Mouse (Mus musculus) G1E (cell line): ENCODE data around the gene Irf4. TPM values are rescaled to one million over a fixed set of nuclear protein-coding genes. Genes with fewer than 3 reads are reported as not detected.

Experiments
- ATAC-seq: 2 replicates; pipeline ENCODE4 v1.8.0; 2016; ENCODE audit warnings: mild to moderate bottlenecking; ENCODE audit not compliant: insufficient number of reproducible peaks, poor library complexity, low FRiP score, severe bottlenecking; ENCODE audit errors: extremely low read depth
- DNase-seq: peaks from one replicate; pipeline ENCODE4 v3.0.0; 2012; ENCODE audit warnings: low spot score
- H3K27me3 ChIP-seq: 2 replicates; pipeline ENCODE4 v1.6.1; 2012; ENCODE audit warnings: mild to moderate bottlenecking, low read length, inconsistent platforms; ENCODE audit not compliant: insufficient read depth
- H3K36me3 ChIP-seq: replicated peaks from 2 replicates; pipeline ENCODE3; 2012; ENCODE audit warnings: mild to moderate bottlenecking, inconsistent platforms
- H3K4me1 ChIP-seq: 2 replicates; pipeline ENCODE4 v1.6.1; 2012; ENCODE audit warnings: low read depth, low read length, inconsistent platforms, mixed read lengths; ENCODE audit not compliant: insufficient read depth
- H3K4me3 ChIP-seq: 2 replicates; pipeline ENCODE4 v1.5.1; 2012; ENCODE audit warnings: low read depth, mild to moderate bottlenecking, inconsistent platforms, low read length, moderate library complexity, mixed read lengths
- H3K9me3 ChIP-seq: replicated peaks from 2 replicates; pipeline ENCODE4 v1.6.1; 2012; ENCODE audit warnings: inconsistent platforms
- CTCF ChIP-seq: IDR thresholded peaks from 2 replicates; pipeline ENCODE4 v1.5.1; 2012; ENCODE audit warnings: low read depth, low read length, inconsistent platforms, mixed read lengths
- GATA1 ChIP-seq: IDR thresholded peaks from 2 replicates; pipeline ENCODE4 v1.6.1; 2012; ENCODE audit warnings: borderline replicate concordance, low read length, inconsistent platforms, mixed read lengths
- GATA2 ChIP-seq: IDR thresholded peaks from 2 replicates; pipeline ENCODE4 v1.6.1; 2012; ENCODE audit warnings: low read depth, low read length, inconsistent platforms, borderline replicate concordance
- POLR2AphosphoS5 ChIP-seq: IDR thresholded peaks from 2 replicates; pipeline ENCODE4 v1.6.1; 2012; ENCODE audit warnings: low read depth, low read length, inconsistent platforms; ENCODE audit not compliant: insufficient replicate concordance
- TAL1 ChIP-seq: conservative IDR thresholded peaks from 2 replicates; pipeline ENCODE4 v1.6.1; 2012; ENCODE audit warnings: low read depth, low read length, inconsistent platforms, mixed read lengths
- polyA plus RNA-seq: library from polyadenylated mRNA; stranded (reverse); fragments of >175 nt; gene quantifications from 2 replicates; pipeline ENCODE4 v1.2.3, GENCODE M21; 2012
- total RNA-seq, 2 experiments: library from RNA; stranded (forward) in 1 of 2; stranded (reverse) in 1 of 2; fragments of 200-1000 nt in 1 of 2; fragments of >200 nt in 1 of 2; fragmentation: Nextera tagmentation in 1 of 2; gene quantifications; 2 replicates each; pipeline ENCODE4 v1.2.3; 2014 to 2017

Gene Irf4
- total and polyA plus RNA-seq, 3 experiments = 0.05 TPM; not detected in 2

GRCm38 (mm10) chr13:30787556-30787955, 38.5 kb downstream of the Irf4 start:
- Histone ChIP-seq H3K4me3 (no peak overlapping the region), H3K9me3 (no peaks in the 10 kb centered on the region), H3K27me3 (peaks cover 3% of the 10 kb centered on the region; the same call in 1 of the 2 replicates), H3K36me3 (no peaks in the 10 kb centered on the region), H3K4me1 (no peaks in the 10 kb centered on the region)
- TF ChIP-seq CTCF (no peak), GATA1 (no peak), POLR2AphosphoS5 (no peak), TAL1 (no peak), GATA2 (no peak)
- DNase-seq (no peak), ATAC-seq (no peak)

DNA sequence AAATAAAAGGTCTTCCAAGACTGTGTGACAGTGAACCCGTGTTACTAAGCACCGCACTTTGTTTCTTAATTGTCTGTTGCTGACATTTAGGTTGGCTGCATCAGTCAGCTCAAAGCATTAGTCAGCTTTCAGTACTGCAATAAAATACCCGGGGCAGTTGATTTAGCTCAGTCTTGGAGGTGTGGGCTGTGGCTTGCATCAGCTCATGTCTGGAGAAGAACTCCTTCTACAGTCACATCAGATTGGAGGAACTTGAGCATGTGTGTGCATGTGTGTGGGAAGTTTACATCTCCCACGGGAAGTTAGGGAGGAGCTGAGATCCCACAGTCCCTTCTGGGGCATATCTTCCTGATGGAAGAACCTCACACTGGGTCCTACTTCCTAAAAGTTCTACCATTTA, 38.9 kb downstream of the Irf4 start:
- TF ChIP-seq TAL1 (no peak), CTCF (no peak), GATA1 (no peak), GATA2 (no peak)
- H3K4me1 ChIP-seq = no peaks in the 10 kb centered on the region
- ATAC-seq = no peak

DNA sequence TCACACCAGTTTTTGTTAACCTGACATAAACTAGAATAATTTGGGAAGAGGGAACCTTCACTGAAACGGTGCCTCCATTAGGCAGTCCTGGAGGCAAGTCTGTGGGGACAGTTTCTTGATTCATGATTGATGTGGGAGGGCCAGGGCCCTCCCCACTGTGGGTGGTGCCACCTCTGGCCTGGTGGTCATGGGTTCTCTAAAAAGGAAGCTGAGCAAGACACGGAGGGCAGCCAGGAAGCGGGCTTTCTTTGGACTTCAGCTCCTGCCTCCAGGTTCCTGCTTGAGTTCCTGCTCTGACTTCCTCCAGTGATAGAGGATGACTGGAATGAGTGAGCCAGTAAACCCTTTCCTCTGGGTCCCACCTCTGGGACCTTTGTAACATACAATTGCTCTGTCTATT, 39.4 kb downstream of the Irf4 start:
- H3K27me3 ChIP-seq = peaks cover 8% of the 10 kb centered on the region
- H3K4me3 ChIP-seq = no peak overlapping the region
- no peak for TF ChIP-seq CTCF
- no peak for TF ChIP-seq POLR2AphosphoS5
- TF ChIP-seq GATA2 = no peak
- no peak for TF ChIP-seq TAL1
- TF ChIP-seq GATA1 = no peak
- no peaks in the 10 kb centered on the region for H3K4me1 ChIP-seq
- ATAC-seq (no peak), DNase-seq (no peak)
- no peaks in the 10 kb centered on the region for H3K36me3 ChIP-seq
- no peaks in the 10 kb centered on the region for H3K9me3 ChIP-seq

More for the DNA sequence above, 38.9 kb downstream of the Irf4 start:
- H3K36me3 ChIP-seq = no peaks in the 10 kb centered on the region
- no peak for DNase-seq
- H3K9me3 ChIP-seq = no peaks in the 10 kb centered on the region
- H3K27me3 ChIP-seq = peaks cover 3% of the 10 kb centered on the region; the same call in 1 of the 2 replicates
- H3K4me3 ChIP-seq = no peak overlapping the region

DNA sequence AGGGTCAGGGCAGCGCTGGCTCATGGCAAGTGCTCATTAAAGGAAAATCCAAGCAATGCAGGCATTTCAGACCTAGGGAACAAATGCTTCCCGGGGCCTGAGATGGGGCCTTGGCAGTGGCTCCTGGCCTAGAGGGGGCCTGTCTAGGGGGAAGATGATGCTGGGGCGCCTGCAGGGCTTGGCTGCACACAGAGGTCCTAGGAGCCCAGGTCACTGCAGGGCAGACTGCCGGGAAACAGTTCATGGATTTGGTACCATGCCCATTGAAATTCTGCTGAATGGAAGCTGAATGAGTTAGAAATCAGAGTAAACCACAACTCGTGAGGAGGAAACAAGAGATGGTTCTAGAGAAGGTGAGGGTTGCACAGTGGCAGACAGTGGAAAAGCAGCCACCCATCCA, 41.0 kb downstream of the Irf4 start:
- Histone ChIP-seq H3K27me3 (peaks cover 17% of the 10 kb centered on the region), H3K9me3 (no peaks in the 10 kb centered on the region), H3K4me1 (no peaks in the 10 kb centered on the region), H3K4me3 (no peak overlapping the region), H3K36me3 (no peaks in the 10 kb centered on the region)
- DNase-seq (no peak), ATAC-seq (no peak)
- TF ChIP-seq GATA1 (no peak), GATA2 (no peak), POLR2AphosphoS5 (no peak), TAL1 (no peak), CTCF (no peak)

DNA sequence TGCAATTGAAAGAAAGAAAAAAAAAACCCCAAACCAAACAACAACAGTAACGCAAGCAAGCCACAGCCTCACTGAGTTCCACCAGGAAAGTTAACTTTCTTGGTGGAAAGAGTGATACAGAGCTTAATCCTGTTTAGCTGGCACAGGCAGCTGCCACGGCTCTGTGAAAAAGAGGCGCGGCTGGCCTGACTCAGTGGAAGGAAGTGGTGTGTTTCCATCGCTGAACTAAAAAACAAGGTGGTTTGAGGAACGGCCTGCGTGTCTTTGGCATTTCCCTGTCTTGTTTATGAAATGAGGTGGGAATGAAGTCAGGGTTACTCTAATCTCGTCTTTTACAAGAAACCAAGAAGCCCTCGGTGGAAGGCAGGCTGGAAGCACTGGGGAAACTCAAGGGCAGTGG, 43.3 kb downstream of the Irf4 start:
- TF ChIP-seq TAL1 (no peak), GATA1 (no peak), GATA2 (no peak), CTCF (no peak), POLR2AphosphoS5 (no peak)
- H3K4me3 ChIP-seq = no peak overlapping the region
- no peak for DNase-seq
- H3K9me3 ChIP-seq = no peaks in the 10 kb centered on the region
- ATAC-seq = no peak
- H3K36me3 ChIP-seq = no peaks in the 10 kb centered on the region
- peaks cover 19% of the 10 kb centered on the region for H3K27me3 ChIP-seq
- no peaks in the 10 kb centered on the region for H3K4me1 ChIP-seq

DNA sequence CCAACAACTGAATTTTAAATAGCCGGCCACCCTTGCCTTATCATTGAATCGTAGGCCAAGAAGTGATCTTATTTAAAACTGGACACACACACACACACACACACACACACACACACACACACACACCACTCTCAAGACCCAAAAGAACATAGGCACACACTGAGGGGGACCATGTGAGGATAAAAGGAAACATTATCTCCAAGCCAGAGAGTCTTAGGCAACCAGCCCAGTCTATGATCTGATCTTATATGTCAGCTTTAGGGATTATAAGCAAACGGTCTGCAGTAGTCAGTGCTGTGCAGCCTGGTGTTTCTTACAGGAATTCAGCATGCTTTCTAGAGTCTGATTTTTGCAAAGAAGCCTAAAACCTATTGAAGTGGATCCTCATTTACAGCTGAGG, 43.7 kb downstream of the Irf4 start:
- Histone ChIP-seq H3K9me3 (no peaks in the 10 kb centered on the region), H3K36me3 (no peaks in the 10 kb centered on the region), H3K27me3 (peaks cover 19% of the 10 kb centered on the region), H3K4me1 (no peaks in the 10 kb centered on the region), H3K4me3 (no peak overlapping the region)
- DNase-seq (no peak), ATAC-seq (no peak)
- TF ChIP-seq CTCF = no peak
- TF ChIP-seq TAL1 = no peak
- no peak for TF ChIP-seq GATA2
- no peak for TF ChIP-seq POLR2AphosphoS5
- TF ChIP-seq GATA1 = no peak

DNA sequence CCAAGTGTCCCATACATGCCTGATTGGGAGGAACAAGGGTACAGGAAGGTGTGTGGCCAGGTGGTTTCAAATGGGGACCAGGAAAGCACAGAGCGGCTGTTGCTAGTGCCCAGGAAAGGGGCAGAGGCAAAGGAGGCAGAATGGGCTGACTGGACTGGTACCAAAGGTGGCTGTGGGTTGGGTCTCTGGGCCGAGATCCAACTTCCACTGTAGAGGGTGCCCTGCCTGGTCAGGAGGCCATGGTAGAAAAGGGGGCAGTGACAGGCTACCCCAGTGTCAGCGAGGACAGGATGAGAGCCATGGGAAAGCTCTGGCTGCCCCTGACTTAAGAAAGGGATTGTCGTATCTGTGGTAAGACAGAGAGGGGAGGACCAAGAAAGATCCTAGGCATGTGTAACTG, 44.2 kb downstream of the Irf4 start:
- no peak overlapping the region for H3K4me3 ChIP-seq
- no peaks in the 10 kb centered on the region for H3K4me1 ChIP-seq
- no peak for ATAC-seq
- H3K36me3 ChIP-seq = no peaks in the 10 kb centered on the region
- no peak for DNase-seq
- H3K9me3 ChIP-seq = no peaks in the 10 kb centered on the region
- H3K27me3 ChIP-seq = peaks cover 19% of the 10 kb centered on the region
- TF ChIP-seq CTCF = no peak
- no peak for TF ChIP-seq POLR2AphosphoS5
- no peak for TF ChIP-seq GATA1
- TF ChIP-seq GATA2 = no peak
- no peak for TF ChIP-seq TAL1
